Mouse (Mus musculus) intestine, embryonic 16.5 days (tissue): ENCODE measurements around the gene AC140267.1. TPM values are rescaled to one million over a fixed set of nuclear protein-coding genes. Genes with fewer than 3 reads are reported as not detected.

Experiments
- ATAC-seq: fragments of 200-750 bp; cut with Nextera tagmentation; 2 replicates; pipeline ENCODE4 v1.8.0; 2017; ENCODE audit warnings: moderate TSS enrichment, moderate library complexity
- H3K27ac ChIP-seq: fragments of 300-500 bp; sonication (generic); 2 replicates; pipeline ENCODE4 v1.5.1; 2014; ENCODE audit warnings: mild to moderate bottlenecking, low read length
- H3K27me3 ChIP-seq: fragments of 300-500 bp; sonication (generic); replicated peaks from 2 replicates; pipeline ENCODE4 v1.6.1; 2014; ENCODE audit warnings: low read length, control low read depth, mixed read lengths; ENCODE audit not compliant: control insufficient read depth, insufficient read depth
- H3K36me3 ChIP-seq: fragments of 300-500 bp; sonication (generic); 2 replicates; pipeline ENCODE4 v1.6.1; 2014; ENCODE audit warnings: low read length, control low read depth; ENCODE audit not compliant: control insufficient read depth, insufficient read depth
- H3K4me1 ChIP-seq: fragments of 300-500 bp; sonication (generic); 2 replicates; pipeline ENCODE4 v1.6.1; 2014; ENCODE audit warnings: low read length, control low read depth, mixed read lengths; ENCODE audit not compliant: control insufficient read depth, insufficient read depth
- H3K4me2 ChIP-seq: fragments of 300-500 bp; sonication (generic); 2 replicates; pipeline ENCODE4 v1.6.1; 2014; ENCODE audit warnings: low read depth, low read length, control low read depth
- H3K4me3 ChIP-seq: fragments of 300-500 bp; sonication (generic); 2 replicates; pipeline ENCODE4 v1.5.1; 2014; ENCODE audit warnings: mild to moderate bottlenecking, low read length
- H3K9ac ChIP-seq: fragments of 300-500 bp; sonication (generic); 2 replicates; pipeline ENCODE4 v1.6.1; 2014; ENCODE audit warnings: low read depth, low read length
- H3K9me3 ChIP-seq: fragments of 300-500 bp; sonication (generic); 2 replicates; pipeline ENCODE4 v1.6.1; 2016; ENCODE audit warnings: low read length, control low read depth; ENCODE audit not compliant: control insufficient read depth
- WGBS: fragments of 180-500 bp; shearing (Covaris S2); extraction: QIAGEN DNeasy Blood & Tissue Kit; methylation state at CpG from one replicate; pipeline ENCODE4 v1.1.7; 2014; 5-methylcytosine and 5-hydroxymethylcytosine counted together
- polyA plus RNA-seq: library from polyadenylated mRNA; unstranded; fragments of >200 nt; fragmentation: Nextera tagmentation; extraction: Ambion mirVana; gene quantifications from 2 replicates; pipeline ENCODE4 v1.2.1, GENCODE M21; 2015

AC140267.1 gene
- 4.1 TPM in 1 of 2 replicates, not detected in the other for polyA plus RNA-seq

GRCm38 (mm10) chr15:80235535-80235934 is at the start of gene AC140267.1:
Gene AC140267.1 (plus strand): TSS chr15:80235835.
- 93% methylated on average over 9 of the region's 9 CpGs for WGBS
- no peaks in the 10 kb centered on the region for H3K27me3 ChIP-seq
- peak within 1 kb of the TSS; percentile 68 for H3K4me2 ChIP-seq
- peak within 1 kb of the TSS; percentile 80; the same call in 1 of the 2 replicates for H3K27ac ChIP-seq
- no peak for ATAC-seq
- H3K36me3 ChIP-seq = peaks cover 4% of the 10 kb centered on the region
- H3K4me1 ChIP-seq = peaks cover 13% of the 10 kb centered on the region
- H3K9ac ChIP-seq = peak within 1 kb of the TSS; percentile 88
- H3K4me3 ChIP-seq = peak within 1 kb of the TSS; percentile 98
- H3K9me3 ChIP-seq = no peaks in the 10 kb centered on the region

- no peaks in the 10 kb centered on the region for H3K27me3 ChIP-seq
- H3K27ac ChIP-seq = peak overlapping the region; percentile 95
- no peaks in the 10 kb centered on the region for H3K9me3 ChIP-seq
- no peaks in the 10 kb centered on the region for H3K36me3 ChIP-seq
- no peak for ATAC-seq
- no peak overlapping the region for H3K9ac ChIP-seq
- no peak overlapping the region for H3K4me3 ChIP-seq
- no peak overlapping the region; the same call in 1 of the 2 replicates for H3K4me2 ChIP-seq
- 75% methylated on average over 5 of the region's 5 CpGs for WGBS
- peaks cover 39% of the 10 kb centered on the region for H3K4me1 ChIP-seq
Observed at GRCm38 (mm10) chr15:80188927-80189326, 46.7 kb upstream of the AC140267.1 start.

GRCm38 (mm10) chr15:80190075-80190474 is 45.6 kb upstream of the AC140267.1 start:
- Histone ChIP-seq H3K4me1 (peaks cover 42% of the 10 kb centered on the region), H3K27me3 (no peaks in the 10 kb centered on the region), H3K4me3 (peak overlapping the region; percentile 13; the same call in 1 of the 2 replicates), H3K9ac (peak overlapping the region; percentile 27; the same call in 1 of the 2 replicates), H3K9me3 (no peaks in the 10 kb centered on the region), H3K27ac (peak overlapping the region; percentile 95), H3K36me3 (no peaks in the 10 kb centered on the region), H3K4me2 (peak overlapping the region; percentile 45)
- peak; percentile 55 for ATAC-seq
- WGBS = 54% methylated on average over 4 of the region's 4 CpGs

GRCm38 (mm10) chr15:80191585-80192245 is 43.9 kb upstream of the AC140267.1 start:
- peak; percentile 71 for ATAC-seq
- H3K36me3 ChIP-seq = 0 out of 2 replicates have a peak, but pooled peaks cover 2% of the 10 kb centered on the region
- no peaks in the 10 kb centered on the region for H3K9me3 ChIP-seq
- 52% methylated on average over 8 of the region's 8 CpGs for WGBS
- H3K4me2 ChIP-seq = peak overlapping the region; percentile 45
- peak overlapping the region; percentile 36 for H3K4me3 ChIP-seq
- H3K9ac ChIP-seq = peak overlapping the region; percentile 53; the same call in 1 of the 2 replicates
- no peaks in the 10 kb centered on the region for H3K27me3 ChIP-seq
- peaks cover 43% of the 10 kb centered on the region for H3K4me1 ChIP-seq
- H3K27ac ChIP-seq = peak overlapping the region; percentile 95

DNA sequence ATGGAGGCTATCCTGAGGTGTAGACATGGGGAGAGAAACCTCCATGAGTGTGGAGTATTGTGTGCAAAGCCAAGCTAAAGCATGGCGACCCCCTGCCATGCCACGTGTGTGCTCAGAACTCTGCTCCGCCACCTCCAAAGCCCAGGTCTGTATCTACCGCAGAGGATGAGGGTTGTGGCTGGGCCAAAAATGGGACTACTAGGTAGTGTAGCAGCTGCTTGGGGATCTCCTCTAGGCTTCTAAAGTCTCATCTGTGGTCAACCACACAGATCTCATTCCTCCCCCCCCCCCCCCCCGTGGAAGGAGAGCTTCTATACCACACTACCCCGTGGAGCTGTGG is 43.4 kb upstream of the AC140267.1 start:
- Histone ChIP-seq H3K4me1 (peaks cover 43% of the 10 kb centered on the region), H3K9ac (peak overlapping the region; percentile 53), H3K27me3 (no peaks in the 10 kb centered on the region), H3K36me3 (0 out of 2 replicates have a peak, but pooled peaks cover 2% of the 10 kb centered on the region), H3K9me3 (no peaks in the 10 kb centered on the region), H3K4me2 (peak overlapping the region; percentile 45), H3K4me3 (peak overlapping the region; percentile 36), H3K27ac (peak overlapping the region; percentile 95)
- 75% methylated on average over 6 of the region's 6 CpGs for WGBS
- no peak for ATAC-seq

- WGBS = 51% methylated on average over 7 of the region's 7 CpGs
- H3K9ac ChIP-seq = peak overlapping the region; percentile 64
Observed at GRCm38 (mm10) chr15:80192847-80193246, 42.8 kb upstream of the AC140267.1 start.

GRCm38 (mm10) chr15:80199556-80199955 is 36.1 kb upstream of the AC140267.1 start:
- H3K27ac ChIP-seq = no peak overlapping the region
- no peaks in the 10 kb centered on the region for H3K9me3 ChIP-seq
- 0 out of 2 replicates have a peak, but pooled peaks cover 6% of the 10 kb centered on the region for H3K36me3 ChIP-seq
- no peak overlapping the region for H3K4me2 ChIP-seq
- H3K27me3 ChIP-seq = no peaks in the 10 kb centered on the region
- 81% methylated on average over 2 of the region's 2 CpGs for WGBS
- ATAC-seq = no peak
- H3K4me1 ChIP-seq = peaks cover 5% of the 10 kb centered on the region; the same call in 1 of the 2 replicates
- H3K4me3 ChIP-seq = no peak overlapping the region
- no peak overlapping the region for H3K9ac ChIP-seq

More at GRCm38 (mm10) chr15:80192847-80193246, 42.8 kb upstream of the AC140267.1 start:
- Histone ChIP-seq H3K27ac (peak overlapping the region; percentile 95), H3K9me3 (no peaks in the 10 kb centered on the region), H3K4me2 (peak overlapping the region; percentile 55), H3K27me3 (no peaks in the 10 kb centered on the region), H3K4me1 (peaks cover 43% of the 10 kb centered on the region), H3K36me3 (0 out of 2 replicates have a peak, but pooled peaks cover 6% of the 10 kb centered on the region), H3K4me3 (peak overlapping the region; percentile 52)
- ATAC-seq = peak; percentile 70

DNA sequence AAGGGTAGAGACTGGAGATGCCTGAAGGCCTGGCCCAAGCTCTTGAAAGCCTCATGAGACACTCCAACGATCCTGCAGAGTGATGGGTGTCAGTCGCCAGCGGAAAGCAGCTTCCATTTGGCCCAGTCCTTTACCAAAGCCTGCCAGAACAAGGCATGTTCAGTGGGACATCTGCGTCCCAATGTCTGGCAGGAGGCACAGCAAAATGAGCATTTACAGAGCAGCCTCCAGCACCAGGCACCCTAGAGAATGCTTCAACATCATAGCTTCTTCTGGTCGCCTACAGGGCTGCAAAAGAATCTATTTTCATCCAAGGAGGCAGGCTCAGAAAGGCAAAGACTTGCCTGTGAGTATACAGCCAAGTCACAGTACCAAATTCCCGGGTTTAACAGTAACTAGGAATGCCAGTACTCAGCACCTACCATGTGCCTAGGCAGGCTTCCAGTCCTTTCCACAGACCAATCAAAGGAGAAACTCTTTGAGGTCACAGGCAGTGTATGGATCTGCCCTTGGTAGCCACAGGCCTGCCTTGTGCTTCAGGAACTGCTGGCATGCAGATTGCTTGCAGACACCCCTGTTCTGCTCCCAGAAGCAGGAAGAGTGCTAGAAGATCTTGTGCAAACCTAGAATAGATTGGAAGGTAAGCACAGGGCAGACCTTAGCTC is 33.4 kb upstream of the AC140267.1 start:
- 84% methylated on average over 6 of the region's 6 CpGs for WGBS
- H3K4me1 ChIP-seq = no peaks in the 10 kb centered on the region

GRCm38 (mm10) chr15:80203406-80203805 is 32.2 kb upstream of the AC140267.1 start:
- Histone ChIP-seq H3K27me3 (no peaks in the 10 kb centered on the region), H3K4me1 (peaks cover 4% of the 10 kb centered on the region), H3K4me3 (no peak overlapping the region), H3K36me3 (no peaks in the 10 kb centered on the region), H3K4me2 (no peak overlapping the region), H3K27ac (no peak overlapping the region), H3K9ac (no peak overlapping the region), H3K9me3 (no peaks in the 10 kb centered on the region)
- no peak; the same call in 1 of the 2 replicates for ATAC-seq
- 35% methylated on average over 4 of the region's 4 CpGs for WGBS

More for the DNA sequence above, 33.4 kb upstream of the AC140267.1 start:
- H3K4me2 ChIP-seq = no peak overlapping the region
- H3K9me3 ChIP-seq = no peaks in the 10 kb centered on the region
- 0 out of 2 replicates have a peak, but pooled peaks cover 3% of the 10 kb centered on the region for H3K36me3 ChIP-seq
- H3K27me3 ChIP-seq = no peaks in the 10 kb centered on the region
- H3K4me3 ChIP-seq = no peak overlapping the region
- no peak overlapping the region for H3K27ac ChIP-seq
- ATAC-seq = no peak
- H3K9ac ChIP-seq = no peak overlapping the region
